Mouse (Mus musculus) gastrocnemius, adult 2 months (tissue): ENCODE measurements around the gene Bsn. TPM values are rescaled to one million over a fixed set of nuclear protein-coding genes. Genes with fewer than 3 reads are reported as not detected.

Source experiments
- DNase-seq: peaks from one replicate; pipeline ENCODE4 v3.0.0; 2022
- H3K27ac ChIP-seq: fragments of 200-600 bp; 2 replicates; pipeline ENCODE4 v1.8.1; 2022; ENCODE audit warnings: mild to moderate bottlenecking
- H3K4me3 ChIP-seq: fragments of 200-600 bp; 2 replicates; pipeline ENCODE4 v1.8.1; 2022; ENCODE audit warnings: mild to moderate bottlenecking, moderate library complexity
- CTCF ChIP-seq: fragments of 200-600 bp; IDR thresholded peaks from 2 replicates; pipeline ENCODE4 v1.8.1; 2022; ENCODE audit warnings: antibody characterized with exemption, mild to moderate bottlenecking, moderate library complexity
- intact Hi-C: fragments of 180-260 bp; cut with DNase I; formaldehyde crosslinking; loops from one replicate; pipeline ENCODE4 v1.15.1; 2025
- long read RNA-seq, 2 experiments: library from polyadenylated mRNA; stranded (forward); transcript quantifications; one replicate each; pipeline ENCODE4 v2.0.0; 2021
- total RNA-seq, 2 experiments: library from RNA; stranded (reverse); gene quantifications; 2 replicates each; pipeline ENCODE4 v1.2.3; 2021

Gene Bsn
- under 1 TPM in 1 of 2 experiments, not detected in 1; 0.03 TPM for total RNA-seq
- long read RNA-seq, experiment 1, partial matches to known transcripts = 1 of 1 reads
- long read RNA-seq, experiment 1, other reads (novel, unspliced or antisense) = 0 of 1 reads
- long read RNA-seq, experiment 2 = 0 reads

GRCm38 (mm10) chr9:108189787-108190679 is at the start of gene Bsn:
Gene Bsn, minus strand, starts transcription at chr9:108190384.
- Histone ChIP-seq H3K4me3 (peak within 1 kb of the TSS; percentile 79), H3K27ac (no peak within 1 kb of the TSS)
- intact Hi-C loops = no loop called here
- no peak for TF ChIP-seq CTCF
- peak; percentile 71 for DNase-seq

DNA sequence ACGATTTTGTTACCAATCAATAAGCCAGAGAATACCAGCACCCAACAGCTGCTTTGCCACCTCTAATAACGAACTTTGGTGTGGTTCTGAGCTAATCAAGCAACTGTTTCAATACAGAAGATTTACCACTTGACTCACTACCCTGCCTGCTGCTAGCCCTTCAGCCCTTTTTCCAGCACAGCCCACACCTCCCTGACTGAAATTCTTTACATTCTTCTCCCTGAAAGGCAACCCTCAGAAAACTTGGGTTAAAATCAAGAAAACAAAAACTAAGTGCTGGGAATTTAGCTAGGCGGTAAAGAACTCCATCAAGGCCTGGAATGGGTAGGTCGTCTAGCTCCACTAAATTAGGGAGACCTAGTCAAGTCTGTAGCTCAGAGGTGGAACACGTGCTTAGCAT is 49.8 kb upstream of the Bsn start:
- Histone ChIP-seq H3K4me3 (no peak overlapping the region), H3K27ac (peak overlapping the region; percentile 25; the same call in 1 of the 2 replicates)
- TF ChIP-seq CTCF = no peak
- intact Hi-C loops = no loop called here
- no peak for DNase-seq

DNA sequence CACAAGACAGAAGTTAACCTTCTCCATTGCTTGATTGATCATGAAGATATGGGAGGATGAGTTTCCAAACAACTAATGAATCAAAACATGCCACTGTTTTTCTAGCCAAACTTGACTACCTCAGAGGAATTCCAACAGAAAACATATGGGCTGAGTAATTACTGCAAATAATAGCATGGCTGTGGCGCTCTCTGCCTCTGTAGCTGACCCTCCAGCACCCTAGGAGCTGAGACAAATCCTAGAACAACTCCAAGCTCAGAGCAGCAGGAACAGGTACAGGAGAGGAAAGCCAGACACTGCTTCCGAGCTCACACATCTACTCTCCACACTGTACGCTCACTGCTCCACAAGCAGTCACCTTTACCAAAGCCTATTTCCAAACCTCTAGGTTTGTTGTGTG is 48.6 kb upstream of the Bsn start:
- H3K27ac ChIP-seq = peak overlapping the region; percentile 52; the same call in 1 of the 2 replicates
- intact Hi-C loops = no loop called here
- no peak for TF ChIP-seq CTCF
- DNase-seq = no peak
- no peak overlapping the region for H3K4me3 ChIP-seq

- Histone ChIP-seq H3K4me3 (no peak overlapping the region), H3K27ac (peak overlapping the region; percentile 52)
- DNase-seq = no peak
- no peak for TF ChIP-seq CTCF
- intact Hi-C loops = no loop called here
Measured at GRCm38 (mm10) chr9:108238402-108238801, 48.2 kb upstream of the Bsn start.

DNA sequence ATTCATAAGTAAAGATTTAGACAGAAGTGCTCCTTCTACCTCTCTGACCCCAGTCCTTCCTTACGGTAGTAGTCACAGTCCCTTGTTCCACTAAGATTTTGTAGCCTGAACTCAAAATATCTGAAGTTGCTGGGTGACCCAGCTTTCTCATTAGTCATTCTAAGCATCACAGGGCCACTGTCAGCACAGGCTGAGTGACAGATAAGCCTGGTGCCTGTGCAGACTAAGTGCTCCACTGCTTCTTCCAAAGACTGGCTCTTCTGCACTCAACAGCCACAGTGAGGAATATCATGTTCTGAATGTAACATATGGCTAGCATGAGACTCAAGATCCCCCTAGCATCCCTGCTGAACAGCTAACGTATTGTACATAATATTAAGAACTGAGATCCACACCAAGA is 44.5 kb upstream of the Bsn start:
- intact Hi-C loops = no loop called here
- TF ChIP-seq CTCF = no peak
- Histone ChIP-seq H3K27ac (peak overlapping the region; percentile 41), H3K4me3 (no peak overlapping the region)
- no peak for DNase-seq

- no peak for DNase-seq
- no peak for TF ChIP-seq CTCF
- intact Hi-C loops = no loop called here
- Histone ChIP-seq H3K27ac (peak overlapping the region; percentile 41; the same call in 1 of the 2 replicates), H3K4me3 (no peak overlapping the region)
Measured at GRCm38 (mm10) chr9:108232908-108233307, 42.7 kb upstream of the Bsn start.

DNA sequence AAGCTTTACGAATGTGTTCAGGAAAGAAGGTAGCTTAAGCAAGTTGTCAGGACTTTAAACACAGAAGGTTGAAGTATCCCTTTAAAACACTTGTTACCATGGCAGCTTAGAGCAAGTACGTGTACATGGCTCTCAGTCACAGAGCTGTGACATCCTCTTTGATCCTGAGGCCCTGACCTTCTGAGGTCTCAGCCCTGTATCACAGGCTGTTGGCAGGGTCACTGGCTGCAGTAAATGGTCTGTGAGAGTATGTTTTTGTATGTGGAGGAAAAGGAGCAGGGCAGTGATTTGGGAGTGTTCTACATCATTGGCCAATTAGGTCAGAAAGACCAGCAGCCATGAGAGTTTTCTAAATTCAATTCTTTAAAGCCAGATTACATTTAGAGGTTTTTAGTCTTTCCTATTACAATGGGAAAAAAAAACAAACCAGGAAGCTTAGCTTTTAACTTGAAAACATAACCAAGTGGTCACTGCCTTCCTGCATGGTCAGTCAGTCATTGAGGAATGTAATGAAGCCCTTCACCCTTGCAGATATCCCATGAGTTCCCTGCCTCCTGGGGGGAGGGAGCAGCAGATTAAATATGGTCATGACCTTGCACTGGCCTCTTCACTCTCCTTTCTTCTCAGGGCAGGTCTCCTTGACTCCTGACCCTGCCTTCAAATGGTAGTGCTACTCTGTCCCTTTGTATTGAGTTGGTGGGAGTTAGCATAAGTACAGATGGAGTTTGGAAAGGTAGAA is 37.9 kb upstream of the Bsn start:
- peak overlapping the region; percentile 46 for H3K27ac ChIP-seq
- intact Hi-C loops = no loop called here

DNA sequence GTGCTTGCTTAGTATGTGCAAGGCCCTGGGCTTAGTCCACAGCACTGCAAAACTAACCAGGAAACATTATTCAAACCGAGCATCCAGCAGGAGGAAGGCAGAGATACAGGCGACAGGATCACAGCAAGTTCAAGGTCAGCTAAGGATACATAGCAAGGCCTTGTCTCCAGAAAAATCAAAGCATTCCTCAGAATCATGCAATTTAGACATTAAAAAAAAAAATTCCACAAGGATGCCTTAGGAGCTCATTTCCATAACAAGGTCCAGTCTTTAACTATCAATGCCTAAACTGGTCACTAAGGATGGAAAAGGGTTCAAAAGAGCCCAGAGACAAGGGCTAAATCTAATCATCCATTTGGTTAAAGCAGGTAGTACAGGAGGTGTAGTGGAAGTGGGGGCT is 35.0 kb upstream of the Bsn start:
- DNase-seq = no peak
- H3K4me3 ChIP-seq = no peak overlapping the region
- intact Hi-C loops = no loop called here
- peak overlapping the region; percentile 28; the same call in 1 of the 2 replicates for H3K27ac ChIP-seq
- TF ChIP-seq CTCF = no peak

More for the DNA sequence above, 37.9 kb upstream of the Bsn start:
- DNase-seq = no peak
- H3K4me3 ChIP-seq = no peak overlapping the region
- no peak for TF ChIP-seq CTCF

GRCm38 (mm10) chr9:108223633-108224032 is 33.4 kb upstream of the Bsn start:
- DNase-seq = no peak
- no peak overlapping the region for H3K4me3 ChIP-seq
- peak overlapping the region; percentile 48 for H3K27ac ChIP-seq
- no peak for TF ChIP-seq CTCF
- intact Hi-C loops = loop anchor here (5.0 kb wide), 1 partner anchor 39 kb away; the partner anchor contains the start of gene Dag1

DNA sequence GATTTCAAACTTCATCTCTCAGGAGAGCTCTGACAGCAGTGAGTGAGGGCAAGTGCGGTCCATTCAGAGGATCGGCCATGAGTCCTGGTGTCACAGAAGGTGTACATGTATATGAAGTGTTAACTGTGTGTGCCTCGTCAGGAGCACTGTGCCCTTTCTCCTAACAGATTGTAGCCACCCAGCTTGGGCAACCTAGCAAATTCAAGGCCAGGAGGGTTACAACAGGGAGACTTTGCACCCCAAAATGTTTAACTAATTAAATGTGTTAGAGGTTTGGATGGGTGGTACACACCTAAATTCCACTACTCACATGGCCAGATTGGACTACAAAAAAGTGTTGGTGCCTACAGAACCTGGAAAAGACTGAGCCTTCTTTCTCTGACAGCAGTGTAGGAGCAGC is 31.4 kb upstream of the Bsn start:
- Histone ChIP-seq H3K27ac (peak overlapping the region; percentile 91), H3K4me3 (no peak overlapping the region)
- intact Hi-C loops = loop anchor here (5.0 kb wide), 1 partner anchor 41 kb away; the partner anchor contains the start of gene Dag1
- no peak for TF ChIP-seq CTCF
- no peak for DNase-seq

- DNase-seq = peak; percentile 80
- intact Hi-C loops = loop anchor here (5.0 kb wide), 1 partner anchor 42 kb away; the partner anchor contains the start of gene Dag1
- peak overlapping the region; percentile 91 for H3K27ac ChIP-seq
- H3K4me3 ChIP-seq = peak overlapping the region; percentile 45
- no peak for TF ChIP-seq CTCF
Measured at GRCm38 (mm10) chr9:108220380-108220774, 30.2 kb upstream of the Bsn start.

- TF ChIP-seq CTCF = no peak
- Histone ChIP-seq H3K4me3 (peak overlapping the region; percentile 45), H3K27ac (peak overlapping the region; percentile 91)
- intact Hi-C loops = loop anchor here (5.0 kb wide), 1 partner anchor 42 kb away; the partner anchor contains the start of gene Dag1
- peak; percentile 61 for DNase-seq
Measured at GRCm38 (mm10) chr9:108219766-108220379, 29.7 kb upstream of the Bsn start.
